9 mouse cellular contexts compared by ENCODE assay signal in genomic region chr4:145286369-145287120, GRCm38 (mm10). TPM values are rescaled to one million over a fixed set of nuclear protein-coding genes. Genes with fewer than 3 reads are reported as not detected.
A peak's percentile ranks its signal among the peaks of the same experiment; 100 is the strongest.
DNase-seq lines count a peak whose midpoint lies in the region; ATAC-seq lines count a peak whose summit lies in the region.
"Had no signal": no experiment of that assay in that cellular context is flagged by ENCODE, and none has a peak within 500 bp of the region (broad histone marks: within the 10 kb centered on the region; RNA-seq: fewer than 3 reads in every experiment).

No protein-coding gene starts in this region.

- H3K36me3 ChIP-seq in hindbrain, embryonic 15.5 days, result no peaks in the 10 kb centered on the region
- H3K36me3 ChIP-seq in lung, embryonic 16.5 days (ENCODE audit: control insufficient read depth, insufficient read depth, low read length), result no peaks in the 10 kb centered on the region

- no peak overlapping the region for H3K4me3 ChIP-seq in hindbrain, embryonic 15.5 days
- H3K4me3 ChIP-seq in lung, embryonic 16.5 days (ENCODE audit: low read length), result no peak overlapping the region
- H3K4me3 ChIP-seq: megakaryocyte, embryonic 14.5 days had no signal

- no peak overlapping the region for H3K9ac ChIP-seq in hindbrain, embryonic 15.5 days
- no peak overlapping the region for H3K9ac ChIP-seq in lung, embryonic 16.5 days (ENCODE audit: low read length)

- no peaks in the 10 kb centered on the region for H3K4me1 ChIP-seq in hindbrain, embryonic 15.5 days (replicated peaks)
- no peaks in the 10 kb centered on the region for H3K4me1 ChIP-seq in lung, embryonic 16.5 days (replicated peaks; ENCODE audit: control insufficient read depth, insufficient read depth, low read length)

- H3K9me3 ChIP-seq in hindbrain, embryonic 15.5 days, result no peaks in the 10 kb centered on the region
- no peaks in the 10 kb centered on the region for H3K9me3 ChIP-seq in lung, embryonic 16.5 days (ENCODE audit: control insufficient read depth, low read length)
- H3K9me3 ChIP-seq: megakaryocyte, embryonic 14.5 days had no signal

- no peak overlapping the region for H3K27ac ChIP-seq in hindbrain, embryonic 15.5 days (replicated peaks)
- no peak overlapping the region for H3K27ac ChIP-seq in lung, embryonic 16.5 days (ENCODE audit: low read length)

- H3K27me3 ChIP-seq in hindbrain, embryonic 15.5 days, result no peaks in the 10 kb centered on the region
- H3K27me3 ChIP-seq in lung, embryonic 16.5 days (ENCODE audit: control insufficient read depth, insufficient read depth, low read depth, low read length), result no peaks in the 10 kb centered on the region

- peak; percentile 83 for DNase-seq in R1 (ENCODE audit: low read depth, low spot score)
- DNase-seq in cerebellum, postnatal 10 days, result peak; percentile 76 to 82
- peak; percentile 55 to 89 for DNase-seq in frontal cortex, adult 2 months (ENCODE audit: extremely low spot score in 1 of 2, low spot score in 1 of 2)
- peak; percentile 82 for DNase-seq in layer of hippocampus, postnatal 10 days (ENCODE audit: low spot score in 2 of 2)
- DNase-seq in retina, postnatal 1 day, result peak; percentile 80
- DNase-seq in yolk sac, embryonic 10.5 days (ENCODE audit: low spot score), result peak; percentile 40

- WGBS in hindbrain, embryonic 15.5 days, result 52% methylated on average over 4 of the region's 4 CpGs
- WGBS in lung, embryonic 16.5 days, result 50% methylated on average over 4 of the region's 4 CpGs

- ATAC-seq in hindbrain, embryonic 15.5 days (ENCODE audit: low FRiP score, low read depth), result peak; percentile 80
- ATAC-seq in lung, embryonic 16.5 days (ENCODE audit: low read depth), result peak; percentile 60; the same call in 1 of the 2 replicates

- no peak overlapping the region for H3K4me2 ChIP-seq in hindbrain, embryonic 15.5 days
- H3K4me2 ChIP-seq in lung, embryonic 16.5 days (ENCODE audit: low read depth, low read length), result no peak overlapping the region

RNA-seq across cellular contexts. Expression of gene Tnfrsf8, which starts 28.4 kb away (rescaled TPM):
- polyA plus RNA-seq in frontal cortex, adult 2 months (2012; rRNA removed), result 2.7 and 3.2 TPM in 2 replicates
- 0.29 and 0.58 TPM in 2 replicates for polyA plus RNA-seq in hindbrain, embryonic 15.5 days (2015; fragmentation: Nextera tagmentation; extraction: Ambion mirVana)
- under 1 TPM; 0.47 to 0.73 TPM for total RNA-seq in layer of hippocampus, postnatal 10 days (2021)
- polyA plus RNA-seq in lung, embryonic 16.5 days (2015; fragmentation: Nextera tagmentation; extraction: Ambion mirVana), result 0.33 and 0.60 TPM in 2 replicates

RNA-seq across cellular contexts. Expression of gene Tnfrsf1b, which starts 39.9 kb away (rescaled TPM):
- polyA plus RNA-seq in frontal cortex, adult 2 months (2012; rRNA removed), result 3.0 TPM in 2 replicates
- polyA plus RNA-seq in hindbrain, embryonic 15.5 days (2015; fragmentation: Nextera tagmentation; extraction: Ambion mirVana), result 3.8 and 5.1 TPM in 2 replicates
- total RNA-seq in layer of hippocampus, postnatal 10 days (2021), result 1 to 10 TPM; 2.5 TPM
- polyA plus RNA-seq in lung, embryonic 16.5 days (2015; fragmentation: Nextera tagmentation; extraction: Ambion mirVana), result 5.0 and 5.3 TPM in 2 replicates
